Mouse (Mus musculus): Measurements from ENCODE around the gene Hbs1l. TPM values are rescaled to one million over a fixed set of nuclear protein-coding genes. Genes with fewer than 3 reads are reported as not detected.

Gene Hbs1l
- polyA plus RNA-seq, 1 experiment from 2014 or later: 109 TPM

DNA sequence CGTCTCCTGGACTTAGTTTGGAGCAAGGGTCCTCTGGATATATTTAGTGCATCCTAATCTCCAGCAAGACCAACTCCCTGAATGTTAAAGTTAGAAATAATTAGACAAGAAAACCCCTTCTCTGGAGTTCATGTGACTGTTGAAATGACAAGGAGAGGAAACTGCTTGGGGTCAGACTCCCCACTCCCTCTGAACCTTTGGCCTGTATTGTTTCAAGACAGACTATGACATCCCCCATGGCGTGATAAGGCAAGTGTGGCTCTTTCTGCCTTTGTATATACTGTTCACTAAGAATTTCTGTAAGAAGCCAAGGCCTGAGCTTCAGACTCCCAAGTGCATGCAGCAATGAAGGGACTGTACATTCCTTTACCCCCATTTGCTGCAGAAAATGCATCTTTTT, 104.7 kb downstream of the Hbs1l start:
- Histone ChIP-seq H3K4me2 (replicated peaks; ENCODE audit: low read depth, low read length) (no peak overlapping the region), H3K27me3 (ENCODE audit: control insufficient read depth, insufficient read depth, low read length) (no peaks in the 10 kb centered on the region), H3K4me3 (ENCODE audit: low read length) (no peak overlapping the region), H3K36me3 (ENCODE audit: control insufficient read depth, insufficient read depth, low read length) (no peaks in the 10 kb centered on the region), H3K4me1 (ENCODE audit: control insufficient read depth, insufficient read depth, low read length) (peaks cover 3% of the 10 kb centered on the region; the same call in 1 of the 2 replicates), H3K9me3 (ENCODE audit: control insufficient read depth, low read length) (no peaks in the 10 kb centered on the region), H3K9ac (ENCODE audit: low read depth, low read length) (no peak overlapping the region), H3K27ac (ENCODE audit: low read depth, low read length) (no peak overlapping the region)
- no peak for ATAC-seq (ENCODE audit: low FRiP score, low TSS enrichment)
- WGBS: 46% methylated on average over 2 of the region's 2 CpGs

DNA sequence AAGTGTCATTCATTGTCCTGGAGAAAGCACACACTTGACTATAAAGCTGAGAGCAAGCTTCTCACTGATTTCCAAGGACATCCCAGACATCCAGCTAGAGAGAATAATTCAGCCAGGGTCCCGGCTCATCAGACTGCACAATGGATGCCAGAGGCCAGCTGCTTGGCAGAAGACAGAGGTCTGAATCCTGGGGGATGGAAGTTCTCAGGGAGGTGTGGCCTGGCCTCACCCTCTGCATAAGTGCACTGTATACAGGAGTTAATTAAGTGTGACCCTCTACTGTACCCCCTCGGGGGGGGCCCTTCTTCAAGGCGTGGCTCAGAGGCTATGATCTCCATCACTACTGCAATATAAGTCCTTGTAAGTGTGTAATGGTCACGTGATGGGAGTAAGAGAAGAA, 105.5 kb downstream of the Hbs1l start:
- no peaks in the 10 kb centered on the region for H3K27me3 ChIP-seq (ENCODE audit: control insufficient read depth, insufficient read depth, low read length)
- peaks cover 3% of the 10 kb centered on the region; the same call in 1 of the 2 replicates for H3K4me1 ChIP-seq (ENCODE audit: control insufficient read depth, insufficient read depth, low read length)
- H3K36me3 ChIP-seq (ENCODE audit: control insufficient read depth, insufficient read depth, low read length): no peaks in the 10 kb centered on the region
- ATAC-seq (ENCODE audit: low FRiP score, low TSS enrichment): peak; percentile 56
- no peak overlapping the region for H3K4me2 ChIP-seq (replicated peaks; ENCODE audit: low read depth, low read length)
- WGBS: 51% methylated on average over 4 of the region's 4 CpGs
- no peak overlapping the region for H3K9ac ChIP-seq (ENCODE audit: low read depth, low read length)
- H3K9me3 ChIP-seq (ENCODE audit: control insufficient read depth, low read length): no peaks in the 10 kb centered on the region
- no peak overlapping the region for H3K27ac ChIP-seq (ENCODE audit: low read depth, low read length)
- no peak overlapping the region for H3K4me3 ChIP-seq (ENCODE audit: low read length)

DNA sequence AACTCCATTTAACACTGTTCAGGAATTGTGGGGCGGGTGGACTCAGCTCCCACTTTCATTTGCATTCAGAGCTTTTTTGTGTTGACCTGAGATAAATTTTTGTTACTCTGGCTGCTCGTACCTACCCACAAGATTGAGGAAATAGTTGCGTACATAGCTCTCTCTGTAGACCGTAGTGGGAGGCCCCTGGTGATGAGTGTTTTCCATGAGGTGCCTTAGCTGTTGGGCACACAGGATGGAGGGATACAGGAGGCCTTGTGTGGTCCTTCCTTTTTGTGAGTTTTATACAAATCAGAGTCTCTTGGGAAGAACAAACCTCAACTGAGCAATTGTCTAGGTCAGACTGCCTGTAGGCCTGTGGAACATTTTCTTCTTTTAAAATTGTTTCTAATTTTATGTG, 109.0 kb downstream of the Hbs1l start:
- ATAC-seq (ENCODE audit: low FRiP score, low TSS enrichment): no peak
- no peaks in the 10 kb centered on the region for H3K9me3 ChIP-seq (ENCODE audit: control insufficient read depth, low read length)
- H3K9ac ChIP-seq (ENCODE audit: low read depth, low read length): no peak overlapping the region
- H3K27ac ChIP-seq (ENCODE audit: low read depth, low read length): peak overlapping the region; percentile 55; the same call in 1 of the 2 replicates
- H3K4me3 ChIP-seq (ENCODE audit: low read length): no peak overlapping the region
- no peak overlapping the region for H3K4me2 ChIP-seq (replicated peaks; ENCODE audit: low read depth, low read length)
- 90% methylated on average over 4 of the region's 4 CpGs for WGBS
- H3K36me3 ChIP-seq (ENCODE audit: control insufficient read depth, insufficient read depth, low read length): no peaks in the 10 kb centered on the region
- H3K27me3 ChIP-seq (ENCODE audit: control insufficient read depth, insufficient read depth, low read length): no peaks in the 10 kb centered on the region
- peaks cover 3% of the 10 kb centered on the region; the same call in 1 of the 2 replicates for H3K4me1 ChIP-seq (ENCODE audit: control insufficient read depth, insufficient read depth, low read length)

DNA sequence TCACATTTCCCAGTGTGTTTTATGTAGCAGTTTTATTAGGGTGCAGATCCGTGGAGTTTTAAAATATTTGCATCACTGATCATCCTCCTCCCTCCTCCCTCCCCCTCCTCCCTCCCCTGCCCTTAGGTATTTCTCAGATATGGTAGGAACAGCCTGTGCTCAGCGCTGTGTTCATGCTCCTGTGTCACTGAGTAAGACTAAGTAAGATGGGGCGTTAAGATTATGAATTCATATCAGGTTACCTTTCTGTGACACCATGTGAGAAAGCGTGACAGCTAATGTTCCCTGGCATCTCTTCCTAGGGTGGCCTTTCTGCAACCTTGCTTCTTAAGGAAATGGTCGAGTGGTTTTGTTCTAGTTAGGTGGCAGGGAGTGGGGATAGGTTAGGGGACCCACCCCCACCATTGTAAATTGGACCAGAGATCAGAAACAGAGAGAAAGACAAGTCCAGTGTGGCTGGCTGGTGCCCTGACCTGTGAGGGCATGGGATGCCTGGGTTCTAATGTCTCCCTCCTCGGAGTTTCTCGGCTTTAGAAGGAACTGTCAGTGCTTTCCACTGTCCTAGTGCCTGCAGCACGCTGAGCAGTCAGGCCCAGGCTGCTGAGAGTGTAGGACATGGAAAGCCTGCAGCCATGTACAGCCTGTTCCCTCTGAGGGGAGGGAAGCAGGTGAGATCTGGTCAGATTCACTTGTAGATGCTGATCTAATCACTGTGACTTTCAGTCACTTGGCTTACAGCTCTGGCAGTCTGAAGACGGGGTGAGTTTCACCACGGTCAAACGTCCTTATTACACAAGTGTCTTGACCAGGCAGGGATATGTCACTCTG, 110.1 kb downstream of the Hbs1l start:
- Histone ChIP-seq H3K4me1 (ENCODE audit: control insufficient read depth, insufficient read depth, low read length) (peaks cover 3% of the 10 kb centered on the region; the same call in 1 of the 2 replicates), H3K36me3 (ENCODE audit: control insufficient read depth, insufficient read depth, low read length) (no peaks in the 10 kb centered on the region), H3K4me2 (replicated peaks; ENCODE audit: low read depth, low read length) (no peak overlapping the region), H3K9me3 (ENCODE audit: control insufficient read depth, low read length) (no peaks in the 10 kb centered on the region), H3K9ac (ENCODE audit: low read depth, low read length) (no peak overlapping the region), H3K4me3 (ENCODE audit: low read length) (no peak overlapping the region), H3K27me3 (ENCODE audit: control insufficient read depth, insufficient read depth, low read length) (no peaks in the 10 kb centered on the region), H3K27ac (ENCODE audit: low read depth, low read length) (peak overlapping the region; percentile 80)
- WGBS: 46% methylated on average over 11 of the region's 11 CpGs
- peak; percentile 86 for ATAC-seq (ENCODE audit: low FRiP score, low TSS enrichment)

DNA sequence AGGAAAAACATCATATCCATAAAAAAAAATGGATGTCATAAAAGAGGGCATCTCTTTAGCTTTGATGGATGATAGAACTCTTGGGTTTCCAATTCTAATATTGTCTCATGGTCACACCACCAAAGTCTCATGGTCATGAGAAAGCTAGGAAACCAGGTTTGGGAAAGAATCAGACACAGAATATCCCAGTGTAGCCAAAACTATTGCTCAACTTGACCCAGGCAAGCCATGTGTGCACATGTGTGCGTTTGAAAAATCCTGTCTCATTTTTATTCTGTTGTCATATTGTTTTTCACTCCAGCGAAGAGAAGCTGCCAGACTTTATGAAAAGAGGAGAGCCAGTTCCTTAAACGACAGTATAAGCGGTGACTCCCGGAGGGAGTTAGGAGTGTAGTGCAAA, 114.9 kb downstream of the Hbs1l start:
- Histone ChIP-seq H3K4me3 (ENCODE audit: low read length) (no peak overlapping the region), H3K9me3 (ENCODE audit: control insufficient read depth, low read length) (no peaks in the 10 kb centered on the region), H3K27me3 (ENCODE audit: control insufficient read depth, insufficient read depth, low read length) (no peaks in the 10 kb centered on the region), H3K4me1 (ENCODE audit: control insufficient read depth, insufficient read depth, low read length) (no peaks in the 10 kb centered on the region), H3K27ac (ENCODE audit: low read depth, low read length) (no peak overlapping the region), H3K36me3 (ENCODE audit: control insufficient read depth, insufficient read depth, low read length) (no peaks in the 10 kb centered on the region), H3K9ac (ENCODE audit: low read depth, low read length) (no peak overlapping the region), H3K4me2 (replicated peaks; ENCODE audit: low read depth, low read length) (no peak overlapping the region)
- no peak for ATAC-seq (ENCODE audit: low FRiP score, low TSS enrichment)
- WGBS: 79% methylated on average over 5 of the region's 5 CpGs

DNA sequence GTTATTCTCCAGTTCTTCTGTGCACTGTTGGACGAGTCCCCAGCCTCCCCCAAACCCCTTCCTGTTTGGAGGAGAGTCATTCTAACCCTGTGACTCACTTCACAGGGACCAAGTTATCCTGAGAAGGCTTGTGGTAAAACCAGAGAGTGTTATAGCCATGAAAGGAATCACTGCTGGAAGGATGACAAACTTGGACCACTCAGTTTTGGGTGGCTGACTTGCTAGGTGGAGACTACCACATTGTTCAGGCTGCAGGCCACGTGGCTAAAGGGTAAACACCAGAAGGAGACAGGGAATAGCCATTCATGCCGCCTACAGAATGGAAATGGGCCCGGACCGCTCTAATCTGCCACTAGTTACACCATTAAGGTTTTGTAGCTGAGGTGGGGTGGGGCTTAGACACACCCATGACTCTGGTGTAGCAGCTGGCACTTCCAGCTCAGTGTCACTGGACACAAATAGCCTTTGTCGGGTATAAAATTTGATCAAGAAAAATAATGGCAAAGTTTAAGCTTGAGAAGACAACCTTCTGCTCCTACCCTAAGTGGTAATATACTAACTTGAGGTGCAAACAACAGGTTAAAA, 115.9 kb downstream of the Hbs1l start:
- no peaks in the 10 kb centered on the region for H3K9me3 ChIP-seq (ENCODE audit: control insufficient read depth, low read length)
- no peaks in the 10 kb centered on the region for H3K36me3 ChIP-seq (ENCODE audit: control insufficient read depth, insufficient read depth, low read length)
- H3K9ac ChIP-seq (ENCODE audit: low read depth, low read length): no peak overlapping the region
- no peak overlapping the region for H3K4me2 ChIP-seq (replicated peaks; ENCODE audit: low read depth, low read length)
- H3K27me3 ChIP-seq (ENCODE audit: control insufficient read depth, insufficient read depth, low read length): no peaks in the 10 kb centered on the region
- ATAC-seq (ENCODE audit: low FRiP score, low TSS enrichment): no peak
- H3K4me1 ChIP-seq (ENCODE audit: control insufficient read depth, insufficient read depth, low read length): no peaks in the 10 kb centered on the region
- WGBS: 72% methylated on average over 6 of the region's 6 CpGs
- H3K4me3 ChIP-seq (ENCODE audit: low read length): no peak overlapping the region
- no peak overlapping the region for H3K27ac ChIP-seq (ENCODE audit: low read depth, low read length)

DNA sequence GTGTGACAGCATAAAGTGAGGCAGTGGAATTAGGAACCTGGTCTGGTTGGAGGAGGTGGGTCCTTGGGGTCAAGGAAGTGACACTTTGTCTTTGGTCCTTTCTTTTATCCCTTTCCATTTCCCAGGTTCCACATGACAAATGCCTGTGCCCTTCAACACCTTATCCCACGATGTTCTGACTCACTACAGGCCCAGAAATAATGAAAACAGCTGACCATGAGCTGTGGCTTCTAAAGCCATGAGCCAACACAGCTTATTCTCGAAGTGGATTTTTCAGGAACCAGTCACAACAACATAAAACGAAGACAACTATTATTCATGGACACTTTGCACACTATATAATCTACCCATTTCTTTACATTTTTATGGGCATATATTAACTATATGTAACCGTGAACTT, 119.3 kb downstream of the Hbs1l start:
- no peaks in the 10 kb centered on the region for H3K9me3 ChIP-seq (ENCODE audit: control insufficient read depth, low read length)
- WGBS: 78% methylated on average over 4 of the region's 4 CpGs
- H3K27ac ChIP-seq (ENCODE audit: low read depth, low read length): no peak overlapping the region
- no peak for ATAC-seq (ENCODE audit: low FRiP score, low TSS enrichment)
- H3K9ac ChIP-seq (ENCODE audit: low read depth, low read length): no peak overlapping the region
- H3K36me3 ChIP-seq (ENCODE audit: control insufficient read depth, insufficient read depth, low read length): no peaks in the 10 kb centered on the region
- H3K4me1 ChIP-seq (ENCODE audit: control insufficient read depth, insufficient read depth, low read length): no peaks in the 10 kb centered on the region
- H3K27me3 ChIP-seq (ENCODE audit: control insufficient read depth, insufficient read depth, low read length): no peaks in the 10 kb centered on the region
- no peak overlapping the region for H3K4me3 ChIP-seq (ENCODE audit: low read length)
- H3K4me2 ChIP-seq (replicated peaks; ENCODE audit: low read depth, low read length): no peak overlapping the region

DNA sequence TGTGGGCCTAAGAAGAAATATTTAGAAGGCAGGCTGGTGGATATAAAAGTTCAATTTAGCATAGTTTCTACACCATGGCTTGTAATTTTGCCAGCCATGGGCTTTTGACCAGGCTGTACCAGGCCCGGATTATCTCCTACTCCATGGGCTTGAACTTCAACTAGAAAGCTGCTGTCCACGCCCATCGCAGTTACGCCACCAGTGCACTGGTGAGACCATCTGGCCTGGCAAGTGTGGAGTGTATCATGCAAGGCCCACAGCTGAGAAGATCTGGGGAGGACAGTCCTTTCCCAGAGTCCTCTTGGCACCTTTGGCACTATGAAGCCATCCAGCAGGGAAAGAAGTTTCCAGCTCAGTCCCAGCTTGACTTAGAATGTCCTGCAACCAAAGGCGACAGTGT, 120.4 kb downstream of the Hbs1l start:
- no peak for ATAC-seq (ENCODE audit: low FRiP score, low TSS enrichment)

More for the DNA sequence above, 120.4 kb downstream of the Hbs1l start:
- no peak overlapping the region for H3K4me3 ChIP-seq (ENCODE audit: low read length)
- no peaks in the 10 kb centered on the region for H3K9me3 ChIP-seq (ENCODE audit: control insufficient read depth, low read length)
- no peaks in the 10 kb centered on the region for H3K36me3 ChIP-seq (ENCODE audit: control insufficient read depth, insufficient read depth, low read length)
- H3K27me3 ChIP-seq (ENCODE audit: control insufficient read depth, insufficient read depth, low read length): no peaks in the 10 kb centered on the region
- no peak overlapping the region for H3K9ac ChIP-seq (ENCODE audit: low read depth, low read length)
- no peaks in the 10 kb centered on the region for H3K4me1 ChIP-seq (ENCODE audit: control insufficient read depth, insufficient read depth, low read length)
- 86% methylated on average over 5 of the region's 5 CpGs for WGBS
- H3K27ac ChIP-seq (ENCODE audit: low read depth, low read length): no peak overlapping the region
- no peak overlapping the region for H3K4me2 ChIP-seq (replicated peaks; ENCODE audit: low read depth, low read length)
